Mouse (Mus musculus) kidney, embryonic 14.5 days (tissue): ENCODE results near the gene Eef1a1. TPM values are rescaled to one million over a fixed set of nuclear protein-coding genes. Genes with fewer than 3 reads are reported as not detected.
A peak's percentile ranks its signal among the peaks of the same experiment; 100 is the strongest.
"Not testable (repeated sequence)": the region's sequence is repeated elsewhere in the genome, so short reads cannot be mapped to it uniquely, and the experiment has no call there.

Source experiments
- ATAC-seq: fragments of 200-750 bp; cut with Nextera tagmentation; 2 replicates; pipeline ENCODE4 v1.8.0; 2017; ENCODE audit warnings: moderate number of reproducible peaks, mild to moderate bottlenecking, moderate TSS enrichment, moderate library complexity; ENCODE audit not compliant: low FRiP score, low TSS enrichment
- H3K27ac ChIP-seq: fragments of 300-500 bp; sonication (generic); 2 replicates; pipeline ENCODE4 v1.5.1; 2014; ENCODE audit warnings: low read depth, mild to moderate bottlenecking, low read length, moderate library complexity, mixed read lengths
- H3K27me3 ChIP-seq: fragments of 300-500 bp; sonication (generic); 2 replicates; pipeline ENCODE4 v1.6.1; 2014; ENCODE audit warnings: mild to moderate bottlenecking, low read length; ENCODE audit not compliant: control insufficient read depth, insufficient read depth
- H3K36me3 ChIP-seq: fragments of 300-500 bp; sonication (generic); 2 replicates; pipeline ENCODE4 v1.6.1; 2014; ENCODE audit warnings: low read length, mixed read lengths; ENCODE audit not compliant: control insufficient read depth, insufficient read depth
- H3K4me1 ChIP-seq: fragments of 300-500 bp; sonication (generic); 2 replicates; pipeline ENCODE4 v1.6.1; 2014; ENCODE audit warnings: low read length, mixed read lengths; ENCODE audit not compliant: control insufficient read depth, insufficient read depth
- H3K4me2 ChIP-seq: fragments of 300-500 bp; sonication (generic); replicated peaks from 2 replicates; pipeline ENCODE4 v1.6.1; 2014; ENCODE audit warnings: low read depth, mild to moderate bottlenecking, low read length
- H3K4me3 ChIP-seq: fragments of 300-500 bp; sonication (generic); 2 replicates; pipeline ENCODE4 v1.5.1; 2014; ENCODE audit warnings: mild to moderate bottlenecking, low read length
- H3K9ac ChIP-seq: fragments of 300-500 bp; sonication (generic); 2 replicates; pipeline ENCODE4 v1.6.1; 2014; ENCODE audit warnings: low read depth, mild to moderate bottlenecking, low read length, moderate library complexity
- H3K9me3 ChIP-seq: fragments of 300-500 bp; sonication (generic); 2 replicates; pipeline ENCODE4 v1.6.1; 2016; ENCODE audit warnings: low read length; ENCODE audit not compliant: control insufficient read depth
- WGBS: fragments of 180-500 bp; shearing (Covaris S2); extraction: QIAGEN DNeasy Blood & Tissue Kit; methylation state at CpG from one replicate; pipeline ENCODE4 v1.1.7; 2014; 5-methylcytosine and 5-hydroxymethylcytosine counted together
- polyA plus RNA-seq: library from polyadenylated mRNA; unstranded; fragments of >200 nt; fragmentation: Nextera tagmentation; extraction: Ambion mirVana; gene quantifications from 2 replicates; pipeline ENCODE4 v1.2.1, GENCODE M21; 2014

The Eef1a1 gene
- polyA plus RNA-seq, 1 experiment from 2014 or later: 6,193 TPM

GRCm38 (mm10) chr9:78527301-78527761 lies 38.4 kb upstream of the Eef1a1 start:
- WGBS: under 1% methylated on average over 24 of the region's 24 CpGs
- no peaks in the 10 kb centered on the region for H3K36me3 ChIP-seq

GRCm38 (mm10) chr9:78526206-78526605 lies 37.3 kb upstream of the Eef1a1 start:
- no peak overlapping the region for H3K4me2 ChIP-seq
- no peaks in the 10 kb centered on the region for H3K27me3 ChIP-seq
- 92% methylated on average over 2 of the region's 2 CpGs for WGBS
- no peak overlapping the region for H3K27ac ChIP-seq
- H3K36me3 ChIP-seq: no peaks in the 10 kb centered on the region
- H3K4me3 ChIP-seq: no peak overlapping the region
- H3K9ac ChIP-seq: no peak overlapping the region
- no peaks in the 10 kb centered on the region for H3K9me3 ChIP-seq
- no peaks in the 10 kb centered on the region for H3K4me1 ChIP-seq
- no peak for ATAC-seq

More at GRCm38 (mm10) chr9:78527301-78527761, 38.4 kb upstream of the Eef1a1 start:
- Histone ChIP-seq H3K9ac (peak overlapping the region; percentile 63), H3K4me2 (peak overlapping the region; percentile 79), H3K27me3 (no peaks in the 10 kb centered on the region), H3K9me3 (no peaks in the 10 kb centered on the region), H3K4me3 (peak overlapping the region; percentile 52), H3K27ac (peak overlapping the region; percentile 90), H3K4me1 (peaks cover 6% of the 10 kb centered on the region; the same call in 1 of the 2 replicates)
- peak; percentile 75 for ATAC-seq

- WGBS: 93% methylated on average over 17 of the region's 17 CpGs
- H3K9me3 ChIP-seq: no peaks in the 10 kb centered on the region
- no peak for ATAC-seq
- H3K27ac ChIP-seq: no peak overlapping the region
- no peaks in the 10 kb centered on the region for H3K36me3 ChIP-seq
- H3K9ac ChIP-seq: no peak overlapping the region
- no peak overlapping the region for H3K4me2 ChIP-seq
- H3K4me1 ChIP-seq: no peaks in the 10 kb centered on the region
- no peak overlapping the region for H3K4me3 ChIP-seq
- no peaks in the 10 kb centered on the region for H3K27me3 ChIP-seq
Measured at GRCm38 (mm10) chr9:78525451-78526135, 36.6 kb upstream of the Eef1a1 start.

GRCm38 (mm10) chr9:78521689-78522088 lies 32.7 kb upstream of the Eef1a1 start:
- no peaks in the 10 kb centered on the region for H3K36me3 ChIP-seq
- peak overlapping the region; percentile 42 for H3K4me3 ChIP-seq
- H3K4me2 ChIP-seq: peak overlapping the region; percentile 84
- no peaks in the 10 kb centered on the region for H3K27me3 ChIP-seq
- WGBS: 36% methylated on average over 14 of the region's 14 CpGs
- H3K27ac ChIP-seq: no peak overlapping the region
- no peaks in the 10 kb centered on the region; the same call in 1 of the 2 replicates for H3K4me1 ChIP-seq
- H3K9ac ChIP-seq: peak overlapping the region; percentile 61; the same call in 1 of the 2 replicates
- ATAC-seq: no peak
- H3K9me3 ChIP-seq: no peaks in the 10 kb centered on the region

GRCm38 (mm10) chr9:78520780-78521601 lies 32.0 kb upstream of the Eef1a1 start:
- Histone ChIP-seq H3K9me3 (no peaks in the 10 kb centered on the region), H3K9ac (peak overlapping the region; percentile 61), H3K4me3 (peak overlapping the region; percentile 42), H3K27me3 (no peaks in the 10 kb centered on the region), H3K27ac (peak overlapping the region; percentile 45), H3K4me2 (peak overlapping the region; percentile 84), H3K36me3 (no peaks in the 10 kb centered on the region), H3K4me1 (no peaks in the 10 kb centered on the region; the same call in 1 of the 2 replicates)
- WGBS: 4% methylated on average over 40 of the region's 40 CpGs
- peak; percentile 65 for ATAC-seq

GRCm38 (mm10) chr9:78520127-78520779 lies 31.3 kb upstream of the Eef1a1 start:
- no peaks in the 10 kb centered on the region for H3K36me3 ChIP-seq
- peak overlapping the region; percentile 42 for H3K4me3 ChIP-seq
- peak overlapping the region; percentile 45 for H3K27ac ChIP-seq
- peak overlapping the region; percentile 84 for H3K4me2 ChIP-seq
- no peaks in the 10 kb centered on the region for H3K9me3 ChIP-seq
- no peaks in the 10 kb centered on the region for H3K27me3 ChIP-seq
- 5% methylated on average over 15 of the region's 15 CpGs for WGBS
- peak; percentile 88 for ATAC-seq
- H3K4me1 ChIP-seq: no peaks in the 10 kb centered on the region; the same call in 1 of the 2 replicates
- H3K9ac ChIP-seq: peak overlapping the region; percentile 61

GRCm38 (mm10) chr9:78517237-78517636 lies 28.3 kb upstream of the Eef1a1 start:
- WGBS: 81% methylated on average over 3 of the region's 3 CpGs
- not testable (repeated sequence) for H3K4me3 ChIP-seq, H3K4me2 ChIP-seq, H3K27me3 ChIP-seq, H3K4me1 ChIP-seq, H3K27ac ChIP-seq, ATAC-seq, H3K9me3 ChIP-seq, H3K9ac ChIP-seq, H3K36me3 ChIP-seq

GRCm38 (mm10) chr9:78516125-78516524 lies 27.2 kb upstream of the Eef1a1 start:
- Histone ChIP-seq H3K4me3 (no peak overlapping the region), H3K27me3 (no peaks in the 10 kb centered on the region), H3K4me2 (no peak overlapping the region), H3K4me1 (no peaks in the 10 kb centered on the region; the same call in 1 of the 2 replicates), H3K9me3 (no peaks in the 10 kb centered on the region), H3K27ac (no peak overlapping the region), H3K9ac (no peak overlapping the region), H3K36me3 (no peaks in the 10 kb centered on the region)
- ATAC-seq: no peak
- 48% methylated on average over 3 of the region's 3 CpGs for WGBS
